Mouse (Mus musculus): ENCODE measurements around the gene Cx3cr1. TPM values are rescaled to one million over a fixed set of nuclear protein-coding genes. Genes with fewer than 3 reads are reported as not detected.

Cx3cr1 gene
- polyA plus RNA-seq, 1 experiment = 1.1 TPM

Other genes starting within 250 kb of the Cx3cr1 start
- gene Scn11a, start 244.4 kb downstream of the Cx3cr1 start, polyA plus RNA-seq (2012; ENCODE audit: insufficient read depth, insufficient read length, missing spikeins) = not detected in 2 replicates
- 26.2 and 36.3 TPM in 2 replicates for gene Wdr48, start 175.0 kb downstream of the Cx3cr1 start, polyA plus RNA-seq (2012; ENCODE audit: insufficient read depth, insufficient read length, missing spikeins)
- 6.2 and 8.3 TPM in 2 replicates for gene Gorasp1, start 132.3 kb downstream of the Cx3cr1 start, polyA plus RNA-seq (2012; ENCODE audit: insufficient read depth, insufficient read length, missing spikeins)
- gene Ttc21a, start 132.3 kb downstream of the Cx3cr1 start, polyA plus RNA-seq (2012; ENCODE audit: insufficient read depth, insufficient read length, missing spikeins) = not detected in 2 replicates
- 3.1 and 7.0 TPM in 2 replicates for gene Csrnp1, start 85.2 kb downstream of the Cx3cr1 start, polyA plus RNA-seq (2012; ENCODE audit: insufficient read depth, insufficient read length, missing spikeins)
- gene Xirp1, start 46.3 kb downstream of the Cx3cr1 start, polyA plus RNA-seq (2012; ENCODE audit: insufficient read depth, insufficient read length, missing spikeins) = 1.6 and 2.8 TPM in 2 replicates
- gene Ccr8, start 22.2 kb upstream of the Cx3cr1 start, polyA plus RNA-seq (2012; ENCODE audit: insufficient read depth, insufficient read length, missing spikeins) = not detected in 2 replicates
- 10.2 and 10.6 TPM in 2 replicates for gene Slc25a38, start 40.5 kb upstream of the Cx3cr1 start, polyA plus RNA-seq (2012; ENCODE audit: insufficient read depth, insufficient read length, missing spikeins)
- 737 and 982 TPM in 2 replicates for gene Rpsa, start 57.8 kb upstream of the Cx3cr1 start, polyA plus RNA-seq (2012; ENCODE audit: insufficient read depth, insufficient read length, missing spikeins)
- not detected in 2 replicates for gene Mobp, start 79.8 kb upstream of the Cx3cr1 start, polyA plus RNA-seq (2012; ENCODE audit: insufficient read depth, insufficient read length, missing spikeins)
- gene Myrip, start 231.6 kb upstream of the Cx3cr1 start, polyA plus RNA-seq (2012; ENCODE audit: insufficient read depth, insufficient read length, missing spikeins) = 1.1 and 1.8 TPM in 2 replicates